Mouse (Mus musculus): ENCODE measurements at regions not wholly inside any gene's neighbourhood (a gene's known extent, or its start where the extent isn't known, plus 50 kb on each side); places are given as distances from the start of the nearest gene placed in this dataset.

- Histone ChIP-seq H3K9ac (ENCODE audit: low read depth, low read length) (no peak overlapping the region), H3K4me3 (ENCODE audit: low read depth, low read length) (no peak overlapping the region), H3K4me1 (replicated peaks; ENCODE audit: control insufficient read depth, insufficient read depth, low read length) (no peaks in the 10 kb centered on the region), H3K9me3 (ENCODE audit: control insufficient read depth) (no peaks in the 10 kb centered on the region), H3K27me3 (replicated peaks; ENCODE audit: control insufficient read depth, insufficient read depth, low read length) (no peaks in the 10 kb centered on the region), H3K27ac (ENCODE audit: low read depth, low read length) (no peak overlapping the region), H3K4me2 (replicated peaks; ENCODE audit: low read depth) (no peak overlapping the region), H3K36me3 (ENCODE audit: control insufficient read depth, insufficient read depth) (no peaks in the 10 kb centered on the region)
- TF ChIP-seq CTCF (IDR thresholded peaks at IDR 0.05; ENCODE audit: low read depth): no peak
- WGBS: 81% methylated on average over 3 of the region's 3 CpGs
- no peak for ATAC-seq
Observed at GRCm38 (mm10) chr9:52591188-52591587, 88.4 kb downstream of the AI593442 start.

GRCm38 (mm10) chr9:52574066-52574465, 105.5 kb downstream of the AI593442 start:
- no peak for TF ChIP-seq CTCF (IDR thresholded peaks at IDR 0.05; ENCODE audit: low read depth)
- ATAC-seq: no peak
- H3K9me3 ChIP-seq (ENCODE audit: control insufficient read depth): no peaks in the 10 kb centered on the region
- no peaks in the 10 kb centered on the region for H3K4me1 ChIP-seq (replicated peaks; ENCODE audit: control insufficient read depth, insufficient read depth, low read length)
- no peaks in the 10 kb centered on the region for H3K36me3 ChIP-seq (ENCODE audit: control insufficient read depth, insufficient read depth)
- no peaks in the 10 kb centered on the region for H3K27me3 ChIP-seq (replicated peaks; ENCODE audit: control insufficient read depth, insufficient read depth, low read length)
- H3K4me2 ChIP-seq (replicated peaks; ENCODE audit: low read depth): no peak overlapping the region
- H3K9ac ChIP-seq (ENCODE audit: low read depth, low read length): no peak overlapping the region
- 79% methylated on average over 4 of the region's 4 CpGs for WGBS
- no peak overlapping the region for H3K4me3 ChIP-seq (ENCODE audit: low read depth, low read length)
- H3K27ac ChIP-seq (ENCODE audit: low read depth, low read length): no peak overlapping the region

- Histone ChIP-seq H3K27ac (ENCODE audit: low read depth, low read length) (no peak overlapping the region), H3K4me1 (replicated peaks; ENCODE audit: control insufficient read depth, insufficient read depth, low read length) (no peaks in the 10 kb centered on the region), H3K4me2 (replicated peaks; ENCODE audit: low read depth) (no peak overlapping the region), H3K27me3 (replicated peaks; ENCODE audit: control insufficient read depth, insufficient read depth, low read length) (no peaks in the 10 kb centered on the region), H3K36me3 (ENCODE audit: control insufficient read depth, insufficient read depth) (no peaks in the 10 kb centered on the region), H3K9ac (ENCODE audit: low read depth, low read length) (no peak overlapping the region), H3K4me3 (ENCODE audit: low read depth, low read length) (no peak overlapping the region), H3K9me3 (ENCODE audit: control insufficient read depth) (no peaks in the 10 kb centered on the region)
- ATAC-seq: no peak
- no peak for TF ChIP-seq CTCF (IDR thresholded peaks at IDR 0.05; ENCODE audit: low read depth)
- 26% methylated on average over 2 of the region's 2 CpGs for WGBS
Observed at GRCm38 (mm10) chr9:52551577-52552281, 127.9 kb downstream of the AI593442 start.

- H3K36me3 ChIP-seq (ENCODE audit: control insufficient read depth, insufficient read depth): no peaks in the 10 kb centered on the region
- no peak overlapping the region for H3K4me3 ChIP-seq (ENCODE audit: low read depth, low read length)
- H3K27ac ChIP-seq (ENCODE audit: low read depth, low read length): no peak overlapping the region
- no peak overlapping the region for H3K4me2 ChIP-seq (replicated peaks; ENCODE audit: low read depth)
- H3K4me1 ChIP-seq (replicated peaks; ENCODE audit: control insufficient read depth, insufficient read depth, low read length): no peaks in the 10 kb centered on the region
- 53% methylated on average over 2 of the region's 2 CpGs for WGBS
- H3K9me3 ChIP-seq (ENCODE audit: control insufficient read depth): no peaks in the 10 kb centered on the region
- ATAC-seq: no peak
- no peak overlapping the region for H3K9ac ChIP-seq (ENCODE audit: low read depth, low read length)
- TF ChIP-seq CTCF (IDR thresholded peaks at IDR 0.05; ENCODE audit: low read depth): no peak
- no peaks in the 10 kb centered on the region for H3K27me3 ChIP-seq (replicated peaks; ENCODE audit: control insufficient read depth, insufficient read depth, low read length)
Observed at GRCm38 (mm10) chr9:52546071-52546470, 133.5 kb downstream of the AI593442 start.

GRCm38 (mm10) chr9:52539086-52539485, 140.5 kb downstream of the AI593442 start:
- Histone ChIP-seq H3K36me3 (ENCODE audit: control insufficient read depth, insufficient read depth) (no peaks in the 10 kb centered on the region), H3K9ac (ENCODE audit: low read depth, low read length) (no peak overlapping the region), H3K4me1 (replicated peaks; ENCODE audit: control insufficient read depth, insufficient read depth, low read length) (no peaks in the 10 kb centered on the region), H3K27ac (ENCODE audit: low read depth, low read length) (no peak overlapping the region), H3K4me3 (ENCODE audit: low read depth, low read length) (no peak overlapping the region), H3K9me3 (ENCODE audit: control insufficient read depth) (no peaks in the 10 kb centered on the region), H3K27me3 (replicated peaks; ENCODE audit: control insufficient read depth, insufficient read depth, low read length) (no peaks in the 10 kb centered on the region), H3K4me2 (replicated peaks; ENCODE audit: low read depth) (no peak overlapping the region)
- no peak for TF ChIP-seq CTCF (IDR thresholded peaks at IDR 0.05; ENCODE audit: low read depth)
- no peak for ATAC-seq
- WGBS: 76% methylated on average over 3 of the region's 3 CpGs

GRCm38 (mm10) chr9:52529444-52529915, 150.1 kb downstream of the AI593442 start:
- H3K36me3 ChIP-seq (ENCODE audit: control insufficient read depth, insufficient read depth): no peaks in the 10 kb centered on the region
- H3K9me3 ChIP-seq (ENCODE audit: control insufficient read depth): no peaks in the 10 kb centered on the region
- H3K9ac ChIP-seq (ENCODE audit: low read depth, low read length): no peak overlapping the region
- no peak overlapping the region for H3K4me2 ChIP-seq (replicated peaks; ENCODE audit: low read depth)
- no peak for TF ChIP-seq CTCF (IDR thresholded peaks at IDR 0.05; ENCODE audit: low read depth)
- H3K27me3 ChIP-seq (replicated peaks; ENCODE audit: control insufficient read depth, insufficient read depth, low read length): no peaks in the 10 kb centered on the region
- WGBS: 81% methylated on average over 6 of the region's 6 CpGs
- no peak overlapping the region for H3K4me3 ChIP-seq (ENCODE audit: low read depth, low read length)
- no peaks in the 10 kb centered on the region for H3K4me1 ChIP-seq (replicated peaks; ENCODE audit: control insufficient read depth, insufficient read depth, low read length)
- H3K27ac ChIP-seq (ENCODE audit: low read depth, low read length): no peak overlapping the region
- ATAC-seq: no peak

Data from intestine, postnatal 0 days (tissue).